Mouse (Mus musculus): ENCODE data around the gene Pip5k1c.

The Pip5k1c gene

DNA sequence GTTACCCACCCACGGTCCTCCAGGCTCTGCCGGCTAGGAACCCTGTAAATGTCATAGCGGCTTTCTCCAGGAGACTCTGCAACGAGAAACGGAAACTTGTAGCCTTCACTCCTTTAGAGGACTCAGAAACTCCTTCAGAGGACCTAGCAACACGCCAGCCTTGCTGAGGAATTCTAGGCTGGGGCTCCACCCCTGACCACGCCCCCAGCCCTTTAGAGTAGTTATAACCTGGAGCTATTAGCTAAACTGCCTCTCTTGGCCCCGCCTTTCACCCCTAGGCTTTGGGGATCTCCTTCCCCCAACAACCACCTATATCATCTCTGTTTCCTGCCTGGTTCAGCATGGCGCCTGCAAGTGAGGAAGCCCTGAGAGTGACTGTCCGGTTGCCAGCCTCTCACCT, 13.3 kb upstream of the Pip5k1c start:
- no peak for DNase-seq (ENCODE audit: extremely low spot score, low read depth, low spot score)

GRCm38 (mm10) chr10:81284189-81284588, 8.6 kb upstream of the Pip5k1c start:
- no peak for DNase-seq (ENCODE audit: extremely low spot score, low read depth, low spot score)

DNA sequence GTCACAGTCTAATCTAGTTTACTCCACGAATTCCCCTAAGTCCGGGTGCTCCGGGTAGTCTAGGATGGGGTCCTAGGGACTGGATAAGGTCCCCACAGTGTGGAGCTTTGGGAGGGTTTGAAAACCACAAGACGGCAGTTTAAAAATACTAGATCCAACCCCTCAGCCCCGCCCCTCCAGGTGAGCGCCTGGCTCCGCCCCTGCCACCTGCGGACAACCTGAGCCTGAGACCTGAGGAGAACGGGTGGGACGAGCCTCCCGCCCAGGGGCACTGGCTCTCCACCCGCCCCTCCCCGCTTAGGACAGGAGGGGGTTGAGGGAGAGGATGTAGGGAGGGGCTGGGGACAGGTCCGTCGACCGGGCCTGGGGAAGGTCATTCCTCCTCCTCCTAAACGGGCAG, 8.0 kb upstream of the Pip5k1c start:
- no peak for DNase-seq (ENCODE audit: extremely low spot score, low read depth, low spot score)

DNA sequence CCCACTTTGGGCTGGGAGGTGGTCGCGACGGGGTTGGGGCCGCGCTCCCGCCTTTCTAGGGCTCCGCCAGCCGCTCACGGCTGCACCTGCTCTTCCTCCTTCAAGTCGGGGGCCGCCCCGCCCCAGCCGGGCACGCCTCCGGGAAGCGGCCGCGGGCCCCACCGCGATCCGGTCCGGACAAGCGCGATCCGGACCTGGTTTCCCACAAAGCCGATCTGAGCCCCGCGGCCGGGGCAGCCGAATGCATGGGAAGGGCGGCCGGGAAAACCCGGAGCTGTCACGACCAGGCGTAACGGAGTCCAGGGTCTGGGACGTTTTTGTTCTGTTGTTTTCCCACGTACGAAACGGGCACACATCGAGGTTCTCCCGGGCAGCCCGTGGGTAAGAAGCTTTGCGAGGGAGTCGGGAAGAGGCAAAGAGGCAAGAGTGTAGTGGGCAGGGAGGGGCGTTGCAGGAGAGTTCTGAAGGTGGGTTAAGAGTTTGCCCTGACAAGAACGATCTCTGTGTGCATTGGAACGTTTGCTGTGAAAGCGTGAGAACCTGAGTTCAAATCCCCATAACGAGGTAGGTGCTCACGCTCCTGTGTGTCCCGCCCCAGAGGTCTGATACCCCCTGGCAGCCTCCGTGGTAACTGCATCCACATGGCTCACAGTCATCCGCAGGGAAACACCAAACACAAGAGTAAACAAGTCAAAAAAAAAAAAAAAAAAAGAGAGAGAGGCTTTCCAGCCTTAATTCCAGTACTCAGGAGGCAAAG, 6.9 kb upstream of the Pip5k1c start:
- peak; percentile 60 for DNase-seq (ENCODE audit: extremely low spot score, low read depth, low spot score)

DNA sequence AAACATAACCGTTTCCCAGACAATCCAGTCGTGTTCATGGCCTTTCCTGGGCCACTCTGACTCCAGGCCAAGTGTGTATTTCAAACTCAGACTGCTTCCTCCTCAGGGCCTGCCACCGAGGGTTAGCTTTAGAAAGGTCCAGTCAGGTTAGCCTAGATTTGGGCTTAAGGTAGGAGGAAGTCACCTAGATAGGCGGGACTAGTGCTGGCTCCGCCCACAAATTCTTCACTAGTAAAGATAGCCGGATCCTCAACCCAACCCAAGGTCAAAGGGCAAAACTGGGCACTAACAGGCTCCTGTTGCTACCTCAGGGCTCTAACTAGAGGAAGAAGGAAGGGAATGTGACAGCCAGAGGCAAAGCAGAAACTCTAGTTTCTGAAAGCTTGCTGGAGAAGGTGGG, 6.2 kb upstream of the Pip5k1c start:
- no peak for DNase-seq (ENCODE audit: extremely low spot score, low read depth, low spot score)

DNA sequence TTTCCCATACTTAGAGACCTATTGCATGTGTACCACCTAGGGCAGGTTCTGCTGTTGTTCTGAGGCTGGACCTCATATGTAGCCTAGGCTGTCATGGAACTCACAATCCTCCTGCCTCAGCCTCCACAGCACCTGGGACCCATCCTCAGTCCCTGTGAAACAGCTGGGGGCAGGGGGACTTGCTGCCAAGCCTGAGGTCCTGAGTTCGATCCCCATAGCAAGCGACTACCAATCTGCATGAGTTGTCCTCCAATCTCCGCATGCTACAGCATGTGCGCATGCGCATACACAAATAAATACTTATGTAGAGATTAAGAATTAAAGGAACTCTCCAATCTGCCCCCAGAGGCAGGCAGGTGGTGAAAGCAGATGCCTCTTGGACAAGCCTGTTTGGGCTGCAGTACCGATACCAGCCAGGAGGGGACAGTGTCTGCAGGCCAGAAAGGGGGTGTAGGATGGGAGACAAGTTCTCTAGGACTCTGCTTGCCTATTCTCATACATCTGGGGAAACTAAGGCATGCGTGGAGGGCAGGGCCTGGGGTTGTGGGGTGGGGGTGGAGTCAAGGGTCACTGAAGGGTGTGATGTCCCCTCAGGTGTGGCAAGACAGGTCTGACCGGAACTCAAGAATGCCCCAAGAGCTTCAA, 5.1 kb upstream of the Pip5k1c start:
- DNase-seq (ENCODE audit: extremely low spot score, low read depth, low spot score), result no peak

- DNase-seq (ENCODE audit: extremely low spot score, low read depth, low spot score), result no peak
Measured at GRCm38 (mm10) chr10:81288601-81289000, 4.2 kb upstream of the Pip5k1c start.

DNA sequence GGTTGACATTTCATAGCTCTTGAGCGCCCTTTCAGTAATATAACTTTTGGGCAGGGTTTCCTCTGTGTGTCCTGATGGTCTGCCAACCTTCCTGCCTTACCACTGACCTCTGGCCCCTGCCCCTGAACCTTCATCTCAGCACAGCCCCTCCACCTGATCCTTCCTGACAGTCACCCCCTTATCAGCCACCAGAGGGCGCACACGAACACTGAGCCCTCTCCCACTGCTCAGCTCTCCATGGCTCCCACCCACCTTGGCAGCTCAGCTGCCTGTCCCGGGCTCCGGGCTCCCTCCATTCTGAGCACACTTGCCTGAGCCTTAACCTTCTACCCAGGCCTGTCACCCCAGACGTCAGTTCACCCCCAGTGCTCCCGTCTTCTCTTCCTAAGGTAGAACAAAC, 3.5 kb upstream of the Pip5k1c start:
- DNase-seq (ENCODE audit: extremely low spot score, low read depth, low spot score), result no peak

DNA sequence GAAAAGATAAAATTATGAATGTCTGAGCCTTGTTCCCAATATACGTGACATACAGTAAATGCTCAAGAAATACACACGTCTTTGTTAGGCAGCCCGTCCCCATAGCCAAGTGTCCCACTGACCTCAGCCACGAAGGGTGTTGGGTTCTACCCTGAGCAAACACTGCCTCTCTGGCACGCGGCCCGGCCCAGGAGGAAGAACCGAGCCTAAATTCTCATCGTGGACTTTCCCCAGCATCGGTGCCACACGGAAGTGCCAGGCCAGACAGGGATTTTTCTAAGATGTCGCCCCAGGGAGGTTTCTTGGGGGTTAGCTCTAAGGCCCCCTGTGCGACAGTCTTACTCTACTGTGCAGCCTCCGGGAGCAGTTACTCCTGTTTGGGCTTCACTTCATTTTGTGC, 3.0 kb upstream of the Pip5k1c start:
- no peak for DNase-seq (ENCODE audit: extremely low spot score, low read depth, low spot score)

GRCm38 (mm10) chr10:81290698-81291460, 1.9 kb upstream of the Pip5k1c start:
- DNase-seq (ENCODE audit: extremely low spot score, low read depth, low spot score), result no peak

- no peak for DNase-seq (ENCODE audit: extremely low spot score, low read depth, low spot score)
Measured at GRCm38 (mm10) chr10:81291511-81292104, 1.2 kb upstream of the Pip5k1c start, which contains the start of gene Tjp3. Gene Tjp3, minus strand, starts transcription at chr10:81291581.

DNA sequence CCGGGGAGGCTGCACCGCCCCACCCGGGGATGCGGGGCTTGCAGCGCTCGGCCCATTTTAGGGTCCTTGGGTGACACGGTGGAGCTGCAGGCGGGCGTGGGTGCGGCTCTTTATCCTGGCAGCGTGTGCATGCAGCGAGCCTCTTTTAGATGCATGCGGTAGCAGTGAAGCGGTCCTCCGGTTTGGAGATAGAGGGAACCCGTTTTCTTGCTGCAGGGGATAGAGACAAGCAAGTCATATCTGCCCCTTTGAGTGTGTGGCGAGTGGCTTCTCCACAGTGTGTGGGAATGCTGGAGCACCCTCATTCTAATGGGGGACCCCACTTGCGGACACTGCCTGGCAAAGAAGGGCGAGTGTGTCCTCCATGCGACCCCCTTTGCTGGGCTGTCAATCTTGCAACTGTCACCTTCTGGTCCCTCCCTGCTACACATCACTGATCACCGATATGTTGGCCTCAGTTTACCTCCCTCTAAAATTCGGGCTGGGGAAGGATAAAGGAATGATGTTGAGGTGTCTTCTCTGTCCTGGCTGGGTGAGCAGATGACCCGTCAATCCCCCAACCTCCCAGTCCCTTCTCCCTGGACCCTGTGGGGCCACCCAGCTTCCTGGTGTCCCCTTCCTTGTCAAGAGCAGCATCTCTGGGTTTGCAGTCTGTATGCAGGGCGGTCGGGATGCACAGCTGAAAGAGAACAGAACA, 719 bp downstream of the Pip5k1c start:
- no peak for DNase-seq (ENCODE audit: extremely low spot score, low read depth, low spot score)

DNA sequence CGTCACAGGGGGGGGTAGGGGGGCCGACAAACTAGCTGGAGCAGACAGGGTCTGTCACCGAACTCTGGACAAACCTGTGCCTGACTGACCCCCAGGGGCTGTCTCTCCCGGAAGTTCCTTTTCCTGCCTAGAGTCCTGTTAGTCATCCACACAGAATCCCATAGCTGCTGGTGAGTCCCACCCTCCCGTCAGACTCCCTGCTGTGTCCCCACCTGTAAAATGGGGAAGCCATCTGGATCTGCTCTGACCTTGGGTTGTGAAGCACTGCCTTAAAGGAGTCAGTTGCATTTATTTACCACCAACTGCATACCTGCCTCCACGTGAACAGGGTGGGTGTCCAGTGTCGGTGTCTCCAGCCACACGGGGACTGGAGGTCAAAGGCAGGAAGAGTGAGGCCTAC, 1.7 kb downstream of the Pip5k1c start:
- no peak for DNase-seq (ENCODE audit: extremely low spot score, low read depth, low spot score)

DNA sequence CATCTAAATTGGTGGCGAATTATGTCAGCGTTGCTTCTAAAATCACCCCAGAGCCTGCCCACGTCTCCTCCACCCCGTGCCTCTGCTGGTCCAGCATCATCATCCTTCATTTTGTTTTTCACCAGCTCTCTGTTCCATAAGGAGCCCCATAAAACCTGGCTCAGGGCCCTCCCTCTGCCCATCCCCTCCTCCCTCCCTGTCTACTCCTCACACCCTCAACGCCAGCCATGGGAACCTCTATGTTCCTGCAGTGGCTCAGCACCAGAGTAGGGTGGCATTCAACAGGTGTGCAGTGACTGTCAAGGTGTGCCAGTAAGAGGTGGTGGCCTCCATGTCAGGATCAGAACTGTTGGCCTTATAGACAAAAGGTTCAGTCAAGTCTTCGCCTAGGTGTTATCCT, 2.4 kb downstream of the Pip5k1c start:
- no peak for DNase-seq (ENCODE audit: extremely low spot score, low read depth, low spot score)

DNA sequence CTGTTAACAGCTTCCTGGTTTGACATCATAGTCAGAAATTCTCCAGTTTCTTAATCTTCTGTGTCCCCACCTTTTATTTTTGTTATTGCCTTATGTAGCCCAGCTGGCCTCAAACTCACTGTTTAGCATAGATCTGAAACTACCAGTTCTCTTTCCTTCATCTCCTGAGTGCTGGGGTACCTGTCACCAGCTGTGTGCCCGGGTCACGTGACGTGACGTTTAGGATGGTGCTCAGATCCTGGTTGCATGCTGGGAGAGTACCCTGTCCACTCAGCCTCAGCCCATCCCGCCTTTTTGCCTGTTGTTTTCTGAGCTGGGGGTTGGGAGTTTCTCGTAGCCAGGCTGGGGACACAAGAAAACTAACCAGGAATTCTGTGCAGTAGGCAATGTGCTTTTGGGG, 4.5 kb downstream of the Pip5k1c start:
- DNase-seq (ENCODE audit: extremely low spot score, low read depth, low spot score), result no peak

- DNase-seq (ENCODE audit: extremely low spot score, low read depth, low spot score), result no peak
Measured at GRCm38 (mm10) chr10:81297845-81298244, 5.1 kb downstream of the Pip5k1c start.

GRCm38 (mm10) chr10:81298369-81299100, 5.8 kb downstream of the Pip5k1c start:
- DNase-seq (ENCODE audit: extremely low spot score, low read depth, low spot score), result no peak

- no peak for DNase-seq (ENCODE audit: extremely low spot score, low read depth, low spot score)
Measured at GRCm38 (mm10) chr10:81299585-81300351, 7.0 kb downstream of the Pip5k1c start.

GRCm38 (mm10) chr10:81300352-81300907, 7.7 kb downstream of the Pip5k1c start:
- no peak for DNase-seq (ENCODE audit: extremely low spot score, low read depth, low spot score)

Data from hindlimb bud, embryonic 11.5 days (tissue).